Mouse (Mus musculus): ENCODE data around the gene Uqcrc1. TPM values are rescaled to one million over a fixed set of nuclear protein-coding genes. Genes with fewer than 3 reads are reported as not detected.
A peak's percentile ranks its signal among the peaks of the same experiment; 100 is the strongest.

Uqcrc1 gene
- 692 and 883 TPM in 2 replicates for polyA plus RNA-seq (2016; fragmentation: Nextera tagmentation; extraction: Ambion mirVana)

GRCm38 (mm10) chr9:108936418-108937364 is at the start of gene Uqcrc1:
TSS of gene Uqcrc1 (plus strand) at chr9:108936633.
- H3K36me3 ChIP-seq, result peaks cover 39% of the 10 kb centered on the region
- peak within 1 kb of the TSS; percentile 96 for H3K27ac ChIP-seq
- under 1% methylated on average over 58 of the region's 58 CpGs for WGBS
- no peaks in the 10 kb centered on the region for H3K27me3 ChIP-seq (ENCODE audit: insufficient read depth, poor library complexity, severe bottlenecking)
- no peaks in the 10 kb centered on the region for H3K9me3 ChIP-seq
- peak within 1 kb of the TSS; percentile 91 for H3K4me3 ChIP-seq
- H3K4me1 ChIP-seq, result no peaks in the 10 kb centered on the region
- DNase-seq (ENCODE audit: low spot score), result peak; percentile 97

GRCm38 (mm10) chr9:108912308-108912707 is 24.1 kb upstream of the Uqcrc1 start:
- 50% methylated on average over 6 of the region's 6 CpGs for WGBS
- peaks cover 12% of the 10 kb centered on the region for H3K4me1 ChIP-seq
- no peaks in the 10 kb centered on the region for H3K9me3 ChIP-seq
- no peaks in the 10 kb centered on the region for H3K27me3 ChIP-seq (ENCODE audit: insufficient read depth, poor library complexity, severe bottlenecking)
- DNase-seq (ENCODE audit: low spot score), result no peak
- no peak overlapping the region for H3K4me3 ChIP-seq
- H3K36me3 ChIP-seq, result no peaks in the 10 kb centered on the region
- H3K27ac ChIP-seq, result no peak overlapping the region

DNA sequence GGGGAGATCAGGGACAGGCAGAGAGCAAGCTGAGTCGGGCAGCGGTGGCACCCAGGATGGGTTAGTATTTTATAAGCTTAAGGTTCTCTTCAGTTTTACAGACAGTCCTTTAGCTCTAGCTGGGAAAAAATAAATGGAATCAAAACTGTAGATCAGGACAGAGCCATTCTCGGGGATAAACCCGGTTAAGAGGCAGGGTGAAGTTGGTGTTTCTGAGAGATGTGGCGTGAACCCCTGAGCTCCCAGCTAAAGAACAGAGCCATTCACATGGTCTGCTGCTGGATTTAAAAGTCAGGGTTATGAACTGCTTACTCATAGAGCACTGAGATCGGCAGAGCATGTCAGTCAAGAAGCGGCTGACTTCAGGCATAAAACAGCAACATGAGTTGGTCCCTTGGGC is 23.3 kb upstream of the Uqcrc1 start:
- peaks cover 12% of the 10 kb centered on the region for H3K4me1 ChIP-seq
- H3K36me3 ChIP-seq, result no peaks in the 10 kb centered on the region
- WGBS, result 86% methylated on average over 7 of the region's 7 CpGs
- no peak for DNase-seq (ENCODE audit: low spot score)
- no peaks in the 10 kb centered on the region for H3K27me3 ChIP-seq (ENCODE audit: insufficient read depth, poor library complexity, severe bottlenecking)
- no peak overlapping the region for H3K4me3 ChIP-seq
- H3K27ac ChIP-seq, result no peak overlapping the region
- no peaks in the 10 kb centered on the region for H3K9me3 ChIP-seq

DNA sequence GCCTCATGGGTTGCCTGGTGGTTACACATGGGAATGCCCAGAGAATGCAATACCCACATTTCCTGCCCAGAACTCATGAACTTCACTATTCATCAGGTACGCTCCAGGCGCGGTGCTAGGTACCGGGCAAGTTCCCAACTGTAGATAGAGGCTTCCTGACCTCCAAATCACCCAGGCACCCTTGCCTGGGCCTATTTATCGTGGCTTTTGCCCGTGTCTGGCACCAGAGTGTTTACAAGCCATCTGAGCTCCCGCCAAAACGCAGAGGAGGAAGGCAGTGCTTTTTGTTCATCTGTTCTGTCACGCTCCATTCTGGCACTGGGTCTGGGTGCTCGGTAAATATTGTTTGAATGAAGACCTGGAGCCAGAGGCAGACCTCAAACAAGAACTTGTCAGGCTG is 22.8 kb upstream of the Uqcrc1 start:
- no peaks in the 10 kb centered on the region for H3K27me3 ChIP-seq (ENCODE audit: insufficient read depth, poor library complexity, severe bottlenecking)
- WGBS, result 85% methylated on average over 10 of the region's 10 CpGs
- no peak overlapping the region for H3K27ac ChIP-seq
- H3K36me3 ChIP-seq, result no peaks in the 10 kb centered on the region
- DNase-seq (ENCODE audit: low spot score), result no peak
- H3K4me3 ChIP-seq, result no peak overlapping the region
- H3K9me3 ChIP-seq, result no peaks in the 10 kb centered on the region
- peaks cover 12% of the 10 kb centered on the region for H3K4me1 ChIP-seq

- 74% methylated on average over 6 of the region's 6 CpGs for WGBS
- Histone ChIP-seq H3K27ac (no peak within 1 kb of the TSS), H3K9me3 (no peaks in the 10 kb centered on the region), H3K4me1 (peaks cover 12% of the 10 kb centered on the region), H3K4me3 (no peak within 1 kb of the TSS), H3K36me3 (no peaks in the 10 kb centered on the region), H3K27me3 (ENCODE audit: insufficient read depth, poor library complexity, severe bottlenecking) (no peaks in the 10 kb centered on the region)
- DNase-seq (ENCODE audit: low spot score), result no peak
Observed at GRCm38 (mm10) chr9:108914491-108914890, 21.9 kb upstream of the Uqcrc1 start, which contains the start of gene Tmem89. TSS of gene Tmem89 (plus strand) at chr9:108914619.

DNA sequence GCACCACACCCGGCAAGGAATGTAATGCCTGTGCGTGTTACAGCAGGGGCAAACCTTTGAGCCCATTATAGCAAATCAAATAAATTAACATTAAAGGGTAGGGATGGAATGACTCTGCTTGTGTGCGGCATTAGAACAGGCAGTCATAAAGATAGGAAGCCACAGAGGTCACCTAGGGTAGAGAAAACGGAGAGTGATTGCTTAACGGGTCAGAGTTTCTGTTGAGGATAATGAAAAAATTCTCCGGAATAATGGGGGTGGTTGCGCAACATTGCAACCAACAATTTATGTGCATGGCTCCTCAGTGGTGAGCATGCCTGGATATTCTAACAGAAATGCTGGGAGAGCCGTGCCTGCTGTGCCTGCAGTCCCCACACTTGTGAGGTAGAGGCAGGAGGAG is 10.5 kb upstream of the Uqcrc1 start:
- no peaks in the 10 kb centered on the region for H3K4me1 ChIP-seq
- WGBS, result 69% methylated on average over 8 of the region's 8 CpGs
- H3K4me3 ChIP-seq, result no peak overlapping the region
- peaks cover 32% of the 10 kb centered on the region for H3K27me3 ChIP-seq (ENCODE audit: insufficient read depth, poor library complexity, severe bottlenecking)
- no peaks in the 10 kb centered on the region for H3K9me3 ChIP-seq
- no peak overlapping the region for H3K27ac ChIP-seq
- no peak for DNase-seq (ENCODE audit: low spot score)
- no peaks in the 10 kb centered on the region for H3K36me3 ChIP-seq

DNA sequence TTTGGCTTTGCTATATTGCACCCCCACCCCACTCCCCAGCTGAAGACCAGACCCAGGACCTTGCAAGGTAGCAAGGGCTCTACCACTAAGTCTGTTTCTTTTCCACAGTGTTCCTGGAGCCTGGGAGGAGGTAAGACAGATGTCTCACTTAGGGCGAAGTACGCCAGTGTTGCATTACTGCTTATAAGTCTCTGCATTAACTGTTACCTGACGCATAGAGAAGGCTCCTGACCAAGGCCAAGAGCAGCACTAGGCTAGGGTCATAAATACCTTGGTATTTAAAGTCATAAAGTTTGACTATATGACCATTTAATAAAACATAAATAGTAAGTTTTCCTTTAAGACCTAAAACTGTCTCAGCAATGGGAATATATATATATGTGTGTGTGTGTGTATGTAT is 8.0 kb upstream of the Uqcrc1 start:
- no peak overlapping the region for H3K27ac ChIP-seq
- WGBS, result 74% methylated on average over 3 of the region's 3 CpGs
- no peaks in the 10 kb centered on the region for H3K36me3 ChIP-seq
- DNase-seq (ENCODE audit: low spot score), result no peak
- no peaks in the 10 kb centered on the region for H3K9me3 ChIP-seq
- H3K4me1 ChIP-seq, result no peaks in the 10 kb centered on the region
- peaks cover 30% of the 10 kb centered on the region for H3K27me3 ChIP-seq (ENCODE audit: insufficient read depth, poor library complexity, severe bottlenecking)
- H3K4me3 ChIP-seq, result no peak overlapping the region

GRCm38 (mm10) chr9:108935991-108936390 is 442 bp upstream of the Uqcrc1 start:
- WGBS, result 12% methylated on average over 3 of the region's 3 CpGs
- no peak overlapping the region for H3K27ac ChIP-seq
- no peaks in the 10 kb centered on the region for H3K27me3 ChIP-seq (ENCODE audit: insufficient read depth, poor library complexity, severe bottlenecking)
- H3K36me3 ChIP-seq, result peaks cover 32% of the 10 kb centered on the region
- H3K4me1 ChIP-seq, result no peaks in the 10 kb centered on the region
- DNase-seq (ENCODE audit: low spot score), result no peak
- H3K9me3 ChIP-seq, result no peaks in the 10 kb centered on the region
- peak overlapping the region; percentile 91 for H3K4me3 ChIP-seq

GRCm38 (mm10) chr9:108945111-108945510 is 8.7 kb downstream of the Uqcrc1 start:
- Histone ChIP-seq H3K36me3 (peaks cover 95% of the 10 kb centered on the region), H3K4me1 (peaks cover 14% of the 10 kb centered on the region), H3K27ac (no peak overlapping the region), H3K27me3 (ENCODE audit: insufficient read depth, poor library complexity, severe bottlenecking) (no peaks in the 10 kb centered on the region), H3K9me3 (no peaks in the 10 kb centered on the region), H3K4me3 (no peak overlapping the region)
- no peak for DNase-seq (ENCODE audit: low spot score)
- WGBS, result 73% methylated on average over 9 of the region's 9 CpGs

GRCm38 (mm10) chr9:108945608-108946007 is 9.2 kb downstream of the Uqcrc1 start:
- Histone ChIP-seq H3K36me3 (peaks cover 95% of the 10 kb centered on the region), H3K27me3 (ENCODE audit: insufficient read depth, poor library complexity, severe bottlenecking) (no peaks in the 10 kb centered on the region), H3K27ac (no peak overlapping the region), H3K4me3 (no peak overlapping the region), H3K9me3 (no peaks in the 10 kb centered on the region), H3K4me1 (peaks cover 14% of the 10 kb centered on the region)
- 82% methylated on average over 5 of the region's 5 CpGs for WGBS
- no peak for DNase-seq (ENCODE audit: low spot score)

DNA sequence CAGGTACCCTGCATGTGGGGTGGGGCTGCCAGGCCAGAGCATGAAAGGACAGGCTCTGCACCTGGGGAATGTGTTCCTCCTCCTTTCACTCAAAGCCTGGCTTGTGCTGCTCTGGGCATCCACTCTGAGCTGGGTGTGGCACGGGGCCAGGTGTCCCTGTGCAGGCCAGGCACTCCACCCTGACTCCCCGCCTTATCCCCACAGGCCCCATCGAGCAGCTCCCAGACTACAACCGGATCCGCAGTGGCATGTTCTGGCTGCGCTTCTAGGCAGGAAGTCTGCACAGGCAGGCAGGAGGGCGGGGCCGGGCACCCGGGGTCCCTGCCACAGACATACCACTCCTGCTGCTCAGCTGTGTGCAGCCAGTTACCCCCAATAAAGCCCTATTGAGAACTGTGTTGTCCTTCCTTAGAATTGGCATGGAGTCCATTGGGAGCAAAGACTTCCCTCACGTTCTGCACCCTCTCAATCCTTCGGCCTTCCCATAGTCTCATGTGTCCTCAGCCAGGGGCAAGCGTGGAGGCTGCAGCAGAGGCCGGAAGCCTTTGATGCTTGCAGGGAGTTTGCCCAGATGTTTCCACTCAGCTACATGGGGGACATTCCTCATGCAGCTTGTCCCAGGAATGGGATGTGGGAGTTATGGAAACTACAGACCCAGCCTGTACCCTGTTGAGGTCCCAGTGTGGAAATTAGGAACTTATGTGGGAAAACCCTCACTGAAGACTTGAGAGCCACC is 13.0 kb downstream of the Uqcrc1 start:
- WGBS, result 81% methylated on average over 13 of the region's 13 CpGs

GRCm38 (mm10) chr9:108949967-108950728 is 13.7 kb downstream of the Uqcrc1 start:
- H3K27me3 ChIP-seq (ENCODE audit: insufficient read depth, poor library complexity, severe bottlenecking), result peaks cover 32% of the 10 kb centered on the region
- no peaks in the 10 kb centered on the region for H3K9me3 ChIP-seq
- no peak overlapping the region for H3K4me3 ChIP-seq
- 79% methylated on average over 9 of the region's 9 CpGs for WGBS
- no peak for DNase-seq (ENCODE audit: low spot score)
- peak overlapping the region; percentile 37; the same call in 1 of the 2 replicates for H3K27ac ChIP-seq
- H3K36me3 ChIP-seq, result peaks cover 64% of the 10 kb centered on the region
- peaks cover 35% of the 10 kb centered on the region for H3K4me1 ChIP-seq

More for the DNA sequence above, 13.0 kb downstream of the Uqcrc1 start:
- no peak overlapping the region for H3K4me3 ChIP-seq
- peaks cover 25% of the 10 kb centered on the region for H3K27me3 ChIP-seq (ENCODE audit: insufficient read depth, poor library complexity, severe bottlenecking)
- H3K9me3 ChIP-seq, result no peaks in the 10 kb centered on the region
- H3K4me1 ChIP-seq, result peaks cover 29% of the 10 kb centered on the region
- peak overlapping the region; percentile 18; the same call in 1 of the 2 replicates for H3K27ac ChIP-seq
- H3K36me3 ChIP-seq, result peaks cover 71% of the 10 kb centered on the region
- no peak for DNase-seq (ENCODE audit: low spot score)
